Mouse (Mus musculus): ENCODE results near the gene Rab6b. TPM values are rescaled to one million over a fixed set of nuclear protein-coding genes. Genes with fewer than 3 reads are reported as not detected.

Gene Rab6b
- total and polyA plus RNA-seq, 3 experiments: not detected

DNA sequence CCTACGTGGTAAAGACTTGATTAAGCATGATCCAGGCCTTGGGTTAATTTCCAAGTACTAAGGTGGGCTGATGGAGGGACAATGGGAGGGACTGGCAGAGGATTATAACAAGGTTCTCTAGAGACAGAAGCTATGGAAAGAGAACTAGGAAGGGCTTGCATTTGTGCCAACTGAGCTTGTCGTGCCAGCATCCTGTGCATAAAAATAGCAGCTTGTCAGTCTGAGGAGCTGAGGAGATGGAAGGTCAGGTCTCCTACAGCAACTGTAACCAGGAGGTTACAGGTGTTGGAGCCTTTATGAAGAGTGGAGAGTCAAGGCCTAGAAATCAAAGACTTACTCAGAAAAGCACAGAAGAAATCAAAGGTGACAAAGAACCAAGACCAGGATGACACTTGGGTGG, 102.0 kb downstream of the Rab6b start:
- H3K9ac ChIP-seq (ENCODE audit: control insufficient read depth, low read depth, low read length, poor library complexity, severe bottlenecking): no peak overlapping the region
- H3K4me3 ChIP-seq (ENCODE audit: control insufficient read depth in 1 of 2, insufficient read depth in 1 of 2, low read depth in 2 of 2, low read length in 2 of 2): no peak overlapping the region
- H3K9me3 ChIP-seq (replicated peaks; ENCODE audit: insufficient read depth, low read length): no peaks in the 10 kb centered on the region
- no peak overlapping the region for H3K27ac ChIP-seq (ENCODE audit: control insufficient read depth, low read depth, low read length)
- no peaks in the 10 kb centered on the region for H3K4me1 ChIP-seq (ENCODE audit: control insufficient read depth in 1 of 2, insufficient read depth in 2 of 2, low read length in 2 of 2)
- TF ChIP-seq MAZ (IDR thresholded peaks at IDR 0.05; ENCODE audit: low read depth, low read length) (no peak), NRF1 (IDR thresholded peaks at IDR 0.05; ENCODE audit: insufficient read depth, low read depth, low read length, poor library complexity, severe bottlenecking) (no peak), E2F4 (IDR thresholded peaks at IDR 0.05; ENCODE audit: borderline replicate concordance, low read depth, low read length) (no peak), POLR2AphosphoS5 (IDR thresholded peaks at IDR 0.05; ENCODE audit: borderline replicate concordance, low read depth, low read length) (no peak), EP300 (IDR thresholded peaks at IDR 0.05; ENCODE audit: low read depth in 1 of 2, low read length in 2 of 2) (no peak), USF1 (IDR thresholded peaks at IDR 0.05; ENCODE audit: low read depth, low read length) (no peak), SMC3 (IDR thresholded peaks at IDR 0.05; ENCODE audit: low read depth, low read length) (no peak), GATA1 (IDR thresholded peaks at IDR 0.05; ENCODE audit: low read depth, low read length) (no peak), JUND (IDR thresholded peaks at IDR 0.05; ENCODE audit: low read depth, low read length) (no peak), USF2 (IDR thresholded peaks at IDR 0.05; ENCODE audit: borderline replicate concordance in 1 of 2, insufficient read depth in 1 of 2, low read depth in 1 of 2, low read length in 2 of 2) (no peak), MAX (IDR thresholded peaks at IDR 0.05; ENCODE audit: low read length) (no peak), RAD21 (IDR thresholded peaks at IDR 0.05; ENCODE audit: low read depth, low read length) (no peak), TCF12 (IDR thresholded peaks at IDR 0.05; ENCODE audit: low read depth, low read length) (no peak), KAT2A (conservative IDR thresholded peaks at IDR 0.05; ENCODE audit: low read depth, low read length) (no peak)
- no peaks in the 10 kb centered on the region for H3K36me3 ChIP-seq (ENCODE audit: control insufficient read depth in 1 of 2, insufficient read depth in 2 of 2, low read length in 2 of 2)
- DNase-seq (ENCODE audit: low read depth, low spot score): no peak
- no peaks in the 10 kb centered on the region for H3K79me2 ChIP-seq (ENCODE audit: control insufficient read depth, insufficient read depth, low read length, poor library complexity)
- no peaks in the 10 kb centered on the region; a peak in 2 of 4 replicates for H3K27me3 ChIP-seq (ENCODE audit: control insufficient read depth in 1 of 2, insufficient read depth in 2 of 2, low read length in 2 of 2)

DNA sequence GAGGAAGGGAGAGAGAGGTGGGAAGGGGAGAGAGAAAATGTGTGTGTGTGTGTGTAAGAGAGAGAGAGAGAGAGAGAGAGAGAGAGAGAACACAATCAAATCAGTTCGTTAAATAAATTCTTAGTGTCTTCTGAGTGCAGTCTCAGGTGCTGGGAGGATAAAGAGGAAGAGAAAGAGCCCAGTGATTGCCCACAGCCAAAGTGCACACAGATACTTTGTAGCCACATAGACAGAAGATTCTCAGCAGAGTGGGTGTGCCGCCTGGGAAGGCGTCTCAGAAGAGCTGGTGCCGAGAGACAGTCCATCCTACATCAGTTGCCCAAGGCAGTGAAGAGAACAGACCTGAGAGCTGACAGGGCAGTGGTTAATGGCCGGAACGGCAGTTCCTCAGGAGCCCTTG, 102.7 kb downstream of the Rab6b start:
- H3K4me3 ChIP-seq (ENCODE audit: control insufficient read depth in 1 of 2, insufficient read depth in 1 of 2, low read depth in 2 of 2, low read length in 2 of 2): no peak overlapping the region
- TF ChIP-seq POLR2AphosphoS2 (IDR thresholded peaks at IDR 0.05; ENCODE audit: low read length): no peak
- TF ChIP-seq ZC3H11A (IDR thresholded peaks at IDR 0.05; ENCODE audit: low read depth, low read length): no peak
- TF ChIP-seq CTCF (IDR thresholded peaks at IDR 0.05 in 2 of 3, conservative IDR thresholded peaks at IDR 0.05 in 1 of 3; ENCODE audit: control insufficient read depth in 1 of 3, insufficient read depth in 1 of 3, low read depth in 2 of 3, low read length in 3 of 3, poor library complexity in 1 of 3, severe bottlenecking in 1 of 3): no peak
- TF ChIP-seq EP300 (IDR thresholded peaks at IDR 0.05; ENCODE audit: low read depth in 1 of 2, low read length in 2 of 2): no peak
- no peak for TF ChIP-seq ZNF384 (IDR thresholded peaks at IDR 0.05; ENCODE audit: low read depth, low read length)
- TF ChIP-seq MAX (IDR thresholded peaks at IDR 0.05; ENCODE audit: low read length): no peak
- no peak for TF ChIP-seq CHD1 (IDR thresholded peaks at IDR 0.05; ENCODE audit: low read depth, low read length)
- no peak for TF ChIP-seq ZKSCAN1 (IDR thresholded peaks at IDR 0.05; ENCODE audit: low read depth, low read length)
- TF ChIP-seq POLR2AphosphoS5 (IDR thresholded peaks at IDR 0.05; ENCODE audit: borderline replicate concordance, low read depth, low read length): no peak
- no peak for TF ChIP-seq TBP (IDR thresholded peaks at IDR 0.05; ENCODE audit: low read depth, low read length)
- TF ChIP-seq UBTF (IDR thresholded peaks at IDR 0.05; ENCODE audit: borderline replicate concordance, insufficient read depth, low read depth, low read length): no peak
- TF ChIP-seq MEF2A (IDR thresholded peaks at IDR 0.05; ENCODE audit: extremely low read depth, insufficient replicate concordance, low read depth, low read length, poor library complexity, severe bottlenecking): no peak
- no peak for TF ChIP-seq JUND (IDR thresholded peaks at IDR 0.05; ENCODE audit: low read depth, low read length)
- TF ChIP-seq USF1 (IDR thresholded peaks at IDR 0.05; ENCODE audit: low read depth, low read length): no peak
- TF ChIP-seq NRF1 (IDR thresholded peaks at IDR 0.05; ENCODE audit: insufficient read depth, low read depth, low read length, poor library complexity, severe bottlenecking): no peak
- TF ChIP-seq USF2 (IDR thresholded peaks at IDR 0.05; ENCODE audit: borderline replicate concordance in 1 of 2, insufficient read depth in 1 of 2, low read depth in 1 of 2, low read length in 2 of 2): no peak
- TF ChIP-seq RCOR1 (IDR thresholded peaks at IDR 0.05; ENCODE audit: low read depth, low read length): no peak
- no peak overlapping the region for H3K9ac ChIP-seq (ENCODE audit: control insufficient read depth, low read depth, low read length, poor library complexity, severe bottlenecking)
- H3K9me3 ChIP-seq (replicated peaks; ENCODE audit: insufficient read depth, low read length): no peaks in the 10 kb centered on the region
- H3K79me2 ChIP-seq (ENCODE audit: control insufficient read depth, insufficient read depth, low read length, poor library complexity): no peaks in the 10 kb centered on the region
- H3K4me1 ChIP-seq (ENCODE audit: control insufficient read depth in 1 of 2, insufficient read depth in 2 of 2, low read length in 2 of 2): no peaks in the 10 kb centered on the region
- H3K36me3 ChIP-seq (ENCODE audit: control insufficient read depth in 1 of 2, insufficient read depth in 2 of 2, low read length in 2 of 2): no peaks in the 10 kb centered on the region
- no peak overlapping the region for H3K27ac ChIP-seq (ENCODE audit: control insufficient read depth, low read depth, low read length)
- DNase-seq (ENCODE audit: low read depth, low spot score): no peak
- no peaks in the 10 kb centered on the region; a peak in 2 of 4 replicates for H3K27me3 ChIP-seq (ENCODE audit: control insufficient read depth in 1 of 2, insufficient read depth in 2 of 2, low read length in 2 of 2)
